Mouse (Mus musculus) neural tube, embryonic 15.5 days (tissue): Measurements from ENCODE around the gene Bicc1. TPM values are rescaled to one million over a fixed set of nuclear protein-coding genes. Genes with fewer than 3 reads are reported as not detected.

Source experiments
- ATAC-seq: fragments of 200-750 bp; cut with Nextera tagmentation; 2 replicates; pipeline ENCODE4 v1.8.0; 2017; ENCODE audit warnings: mild to moderate bottlenecking, moderate TSS enrichment, moderate library complexity; ENCODE audit not compliant: low FRiP score
- H3K27ac ChIP-seq: fragments of 300-500 bp; sonication (generic); replicated peaks from 2 replicates; pipeline ENCODE4 v1.5.1; 2015; ENCODE audit warnings: mild to moderate bottlenecking, inconsistent platforms
- H3K27me3 ChIP-seq: fragments of 300-500 bp; sonication (generic); replicated peaks from 2 replicates; pipeline ENCODE4 v1.6.1; 2015; ENCODE audit warnings: inconsistent platforms
- H3K36me3 ChIP-seq: fragments of 300-500 bp; sonication (generic); 2 replicates; pipeline ENCODE4 v1.6.1; 2015; ENCODE audit warnings: inconsistent platforms
- H3K4me1 ChIP-seq: fragments of 300-500 bp; sonication (generic); 2 replicates; pipeline ENCODE4 v1.6.1; 2015; ENCODE audit warnings: inconsistent platforms
- H3K4me2 ChIP-seq: fragments of 300-500 bp; sonication (generic); 2 replicates; pipeline ENCODE4 v1.6.1; 2015; ENCODE audit warnings: inconsistent platforms, mild to moderate bottlenecking, moderate library complexity
- H3K4me3 ChIP-seq: fragments of 300-500 bp; sonication (generic); replicated peaks from 2 replicates; pipeline ENCODE4 v1.5.1; 2015; ENCODE audit warnings: mild to moderate bottlenecking, inconsistent platforms
- H3K9ac ChIP-seq: fragments of 300-500 bp; sonication (generic); replicated peaks from 2 replicates; pipeline ENCODE4 v1.6.1; 2015; ENCODE audit warnings: mild to moderate bottlenecking, inconsistent platforms
- H3K9me3 ChIP-seq: fragments of 300-500 bp; sonication (generic); replicated peaks from 2 replicates; pipeline ENCODE4 v1.6.1; 2016; ENCODE audit warnings: inconsistent platforms
- WGBS: fragments of 180-500 bp; shearing (Covaris S2); methylation state at CpG from one replicate; pipeline ENCODE4 v1.1.7; 2015; ENCODE audit warnings: mixed read lengths; 5-methylcytosine and 5-hydroxymethylcytosine counted together
- polyA plus RNA-seq: library from polyadenylated mRNA; unstranded; fragments of >200 nt; fragmentation: Nextera tagmentation; extraction: Ambion mirVana; gene quantifications from 2 replicates; pipeline ENCODE4 v1.2.1, GENCODE M21; 2015

Bicc1 gene
- polyA plus RNA-seq, 1 experiment from 2014 or later = 5.8 TPM

DNA sequence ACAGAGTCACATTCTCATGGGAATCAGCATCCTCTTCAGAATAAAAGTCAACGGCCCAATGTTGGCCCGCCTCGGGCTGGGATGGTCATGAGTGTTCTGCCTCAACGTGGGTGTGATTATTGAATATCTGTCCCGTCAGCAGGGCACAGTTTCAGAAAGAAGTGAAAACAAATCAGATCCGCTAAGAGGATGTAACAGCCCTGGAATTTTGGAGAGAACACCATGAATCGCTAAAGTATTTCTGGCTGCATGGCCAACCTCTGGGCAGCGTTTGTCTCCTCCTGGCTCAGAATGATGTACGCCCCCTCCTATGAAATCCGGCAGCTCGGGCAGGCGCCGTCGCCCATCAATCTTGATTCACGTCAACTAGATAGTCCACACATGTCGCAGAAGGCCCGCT, 110.2 kb downstream of the Bicc1 start:
- Histone ChIP-seq H3K27me3 (no peaks in the 10 kb centered on the region), H3K4me2 (no peak overlapping the region), H3K27ac (no peak overlapping the region), H3K9ac (no peak overlapping the region), H3K4me1 (peaks cover 22% of the 10 kb centered on the region), H3K36me3 (no peaks in the 10 kb centered on the region), H3K4me3 (no peak overlapping the region), H3K9me3 (no peaks in the 10 kb centered on the region)
- WGBS = 86% methylated on average over 17 of the region's 17 CpGs
- ATAC-seq = no peak

DNA sequence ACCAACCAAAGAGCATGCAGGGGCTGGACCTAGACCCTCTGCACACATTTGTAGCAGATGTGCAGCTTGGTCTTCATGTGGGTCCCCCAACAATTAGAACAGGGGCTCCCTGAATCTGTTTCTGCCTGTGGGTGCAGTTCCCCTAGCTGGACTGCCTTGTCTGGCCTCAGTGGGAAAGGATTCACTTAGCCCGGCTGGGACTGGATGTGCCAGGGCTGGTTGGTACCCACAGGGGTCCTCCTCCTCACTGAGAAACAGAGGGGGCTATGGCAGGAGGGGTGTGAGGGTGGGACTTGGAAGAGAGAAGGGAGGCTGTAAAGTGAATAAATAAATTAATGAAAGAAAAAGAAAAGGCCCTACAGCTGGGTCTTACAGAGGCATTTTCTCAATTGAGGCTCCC, 115.1 kb downstream of the Bicc1 start:
- H3K27ac ChIP-seq = no peak overlapping the region
- H3K4me1 ChIP-seq = 0 out of 2 replicates have a peak, but pooled peaks cover 5% of the 10 kb centered on the region
- H3K4me2 ChIP-seq = no peak overlapping the region
- no peaks in the 10 kb centered on the region for H3K36me3 ChIP-seq
- no peak overlapping the region for H3K4me3 ChIP-seq
- H3K27me3 ChIP-seq = no peaks in the 10 kb centered on the region
- no peak overlapping the region for H3K9ac ChIP-seq
- H3K9me3 ChIP-seq = no peaks in the 10 kb centered on the region
- ATAC-seq = no peak
- WGBS = 69% methylated on average over 1 of the region's 1 CpGs

DNA sequence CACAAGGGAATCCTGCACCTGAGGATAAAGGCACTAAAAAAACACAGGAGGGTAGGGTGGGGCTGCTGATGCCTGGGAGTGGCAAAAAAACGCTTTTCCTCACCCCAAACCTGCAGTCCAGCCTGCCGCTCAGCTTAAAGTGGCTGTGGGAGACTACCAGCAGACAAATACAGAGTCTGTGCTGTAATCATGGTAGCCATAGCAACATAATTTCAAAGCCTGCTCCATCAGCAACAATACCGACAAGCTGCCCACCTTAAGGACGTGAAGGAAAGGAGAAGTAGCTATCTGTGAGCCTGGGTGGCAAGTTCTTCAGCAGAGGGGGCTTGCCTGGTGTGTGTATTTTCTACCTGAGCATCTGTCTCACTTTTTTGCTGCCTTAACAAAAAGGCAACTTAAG, 117.6 kb downstream of the Bicc1 start:
- Histone ChIP-seq H3K4me1 (0 out of 2 replicates have a peak, but pooled peaks cover 5% of the 10 kb centered on the region), H3K36me3 (no peaks in the 10 kb centered on the region), H3K27ac (no peak overlapping the region), H3K4me3 (no peak overlapping the region), H3K9ac (no peak overlapping the region), H3K9me3 (no peaks in the 10 kb centered on the region), H3K27me3 (no peaks in the 10 kb centered on the region), H3K4me2 (no peak overlapping the region)
- WGBS = 50% methylated on average over 4 of the region's 4 CpGs
- peak; percentile 61; the same call in 1 of the 2 replicates for ATAC-seq

DNA sequence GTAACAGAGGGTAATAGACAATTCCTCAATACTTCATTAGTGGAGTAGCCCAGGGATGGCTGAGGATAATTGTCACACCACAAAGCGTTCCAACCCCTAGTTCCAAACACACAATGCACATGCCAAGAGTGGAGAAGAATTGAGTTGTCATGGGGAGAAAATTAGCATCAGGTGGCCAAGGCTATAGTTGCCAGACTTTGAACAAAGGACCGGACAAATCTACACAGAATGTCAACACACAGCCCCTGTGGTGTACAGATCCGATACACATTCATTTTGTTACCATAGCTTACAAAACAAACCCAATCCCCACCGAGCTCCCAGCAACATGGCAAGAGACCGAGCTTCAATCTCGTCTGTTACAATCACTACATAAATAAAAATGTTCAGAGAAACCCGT, 123.0 kb downstream of the Bicc1 start:
- Histone ChIP-seq H3K27ac (no peak overlapping the region), H3K36me3 (no peaks in the 10 kb centered on the region), H3K4me1 (no peaks in the 10 kb centered on the region), H3K9ac (no peak overlapping the region), H3K9me3 (no peaks in the 10 kb centered on the region), H3K4me2 (no peak overlapping the region), H3K27me3 (no peaks in the 10 kb centered on the region), H3K4me3 (no peak overlapping the region)
- 77% methylated on average over 7 of the region's 7 CpGs for WGBS
- no peak for ATAC-seq

DNA sequence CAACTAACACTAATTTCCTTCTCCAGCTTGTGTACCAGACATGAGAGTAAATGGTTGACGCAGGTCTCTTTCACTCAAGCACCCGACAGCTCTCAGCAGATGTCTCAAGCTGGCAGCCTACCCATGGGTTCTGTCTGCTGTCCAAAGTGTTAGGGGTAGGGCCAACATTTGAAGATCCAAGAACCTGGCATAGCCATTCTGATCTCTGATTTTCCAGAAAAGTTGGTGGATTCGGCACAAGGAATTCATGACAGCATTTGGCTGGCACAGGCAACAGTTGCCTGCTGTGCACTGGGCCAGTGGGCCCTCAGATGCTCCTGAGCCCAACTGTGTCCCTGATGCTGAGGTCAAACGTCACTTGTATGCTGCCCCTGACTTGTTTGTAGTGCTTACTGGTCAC, 130.5 kb downstream of the Bicc1 start:
- Histone ChIP-seq H3K27me3 (no peaks in the 10 kb centered on the region), H3K4me3 (no peak overlapping the region), H3K4me1 (no peaks in the 10 kb centered on the region), H3K9ac (no peak overlapping the region), H3K36me3 (no peaks in the 10 kb centered on the region), H3K4me2 (no peak overlapping the region), H3K27ac (no peak overlapping the region), H3K9me3 (no peaks in the 10 kb centered on the region)
- 85% methylated on average over 4 of the region's 4 CpGs for WGBS
- no peak for ATAC-seq

DNA sequence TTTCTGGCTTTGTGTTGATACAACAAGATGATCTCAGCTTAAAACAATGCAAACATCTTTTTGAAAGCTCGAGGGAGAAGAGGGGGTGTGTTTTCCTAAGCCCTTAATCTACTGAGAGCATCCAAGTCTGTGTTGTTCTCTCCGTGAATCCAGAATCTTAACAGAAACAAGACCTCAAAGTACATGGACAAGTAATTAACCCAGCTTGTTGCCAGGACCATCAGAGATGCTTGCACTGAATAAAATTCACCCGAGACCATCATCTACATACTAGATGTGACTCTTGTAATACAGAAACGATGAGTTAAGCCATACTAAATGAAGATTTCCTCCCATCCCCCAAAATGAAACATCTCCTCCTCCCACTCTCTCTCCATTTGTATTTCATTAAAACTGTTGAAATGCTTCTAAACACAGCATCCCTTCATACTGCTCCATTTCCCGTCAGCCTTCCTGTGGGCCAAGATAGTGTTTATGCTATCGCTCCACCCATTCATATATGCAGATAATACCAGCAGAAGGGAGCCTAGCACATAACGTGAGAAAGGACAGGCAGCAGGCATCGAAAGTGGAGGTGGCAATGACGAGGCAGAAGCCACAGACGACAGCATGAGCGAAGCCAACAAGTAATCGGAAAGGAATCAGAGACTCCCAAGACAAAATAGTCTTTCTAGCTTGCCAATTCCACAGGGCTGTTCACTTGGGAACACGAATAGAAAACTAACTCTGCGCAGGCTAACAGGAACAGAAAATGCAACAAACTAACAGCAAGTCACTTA, 131.2 kb downstream of the Bicc1 start:
- H3K27ac ChIP-seq = no peak overlapping the region
- no peaks in the 10 kb centered on the region for H3K36me3 ChIP-seq
- ATAC-seq = no peak
- no peaks in the 10 kb centered on the region for H3K9me3 ChIP-seq
- H3K4me1 ChIP-seq = no peaks in the 10 kb centered on the region
- no peaks in the 10 kb centered on the region for H3K27me3 ChIP-seq
- no peak overlapping the region for H3K9ac ChIP-seq
- H3K4me2 ChIP-seq = no peak overlapping the region
- H3K4me3 ChIP-seq = no peak overlapping the region
- WGBS = 82% methylated on average over 14 of the region's 14 CpGs

DNA sequence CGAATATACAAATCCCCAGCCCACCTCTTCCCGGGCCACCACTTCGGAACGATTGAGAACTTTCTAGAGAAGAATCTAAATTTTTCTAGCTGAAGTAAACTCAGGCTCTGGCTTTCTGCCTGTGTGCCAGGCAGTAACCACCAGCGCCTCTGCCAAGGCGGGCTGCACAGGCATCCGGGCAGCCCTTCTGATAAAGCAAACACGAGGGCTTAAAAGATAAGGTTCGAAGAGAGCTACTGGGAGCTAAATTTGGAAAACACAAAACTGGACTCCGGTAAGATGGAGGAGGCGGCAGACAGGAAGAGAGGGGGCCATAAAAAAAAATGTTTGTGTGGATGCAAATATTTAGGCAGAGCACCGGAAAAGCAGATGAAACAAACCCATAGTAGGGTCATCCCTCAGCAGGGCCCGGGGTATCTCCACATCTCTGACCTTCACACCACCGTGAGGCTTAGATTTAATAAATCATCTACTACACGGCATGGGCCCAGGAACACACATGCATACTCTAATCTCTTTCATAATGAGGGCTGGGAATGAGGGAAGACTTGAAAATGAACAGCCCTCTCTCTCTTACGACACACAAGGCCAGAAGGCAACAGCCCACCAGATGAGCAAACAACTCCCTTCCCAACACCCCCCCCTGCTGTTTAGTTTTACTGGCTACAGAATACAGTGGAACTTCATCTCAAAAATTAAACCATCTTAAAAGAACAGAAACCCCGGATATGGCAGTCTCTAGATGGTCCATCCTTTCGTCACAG, 134.2 kb downstream of the Bicc1 start:
- WGBS = 84% methylated on average over 18 of the region's 18 CpGs
- no peaks in the 10 kb centered on the region for H3K9me3 ChIP-seq
- no peak overlapping the region for H3K27ac ChIP-seq
- H3K4me3 ChIP-seq = no peak overlapping the region
- H3K27me3 ChIP-seq = no peaks in the 10 kb centered on the region
- no peaks in the 10 kb centered on the region for H3K36me3 ChIP-seq
- no peak overlapping the region for H3K9ac ChIP-seq
- peaks cover 8% of the 10 kb centered on the region for H3K4me1 ChIP-seq
- H3K4me2 ChIP-seq = no peak overlapping the region
- ATAC-seq = no peak

DNA sequence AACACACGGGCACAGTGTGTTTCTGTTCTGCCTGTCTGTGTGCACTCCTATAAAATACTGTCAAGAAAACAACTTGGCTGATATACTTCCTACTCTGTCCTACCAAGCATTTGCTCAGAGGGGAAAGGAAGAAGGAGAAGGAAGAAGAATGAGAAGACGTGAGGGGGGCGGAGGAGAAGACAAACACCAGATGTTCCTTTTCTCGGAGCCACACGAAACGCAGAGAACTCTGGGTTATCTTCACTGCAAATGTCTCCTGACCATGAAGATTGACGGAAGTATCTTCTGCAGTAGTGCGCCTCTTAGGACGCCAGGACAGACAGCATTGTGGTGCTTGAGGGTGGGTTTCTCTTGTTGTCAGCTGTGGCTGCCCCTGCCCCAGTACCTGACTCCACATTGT, 134.8 kb downstream of the Bicc1 start:
- Histone ChIP-seq H3K9ac (no peak overlapping the region), H3K9me3 (no peaks in the 10 kb centered on the region), H3K27me3 (no peaks in the 10 kb centered on the region), H3K36me3 (no peaks in the 10 kb centered on the region), H3K4me2 (no peak overlapping the region), H3K4me3 (no peak overlapping the region), H3K4me1 (peaks cover 8% of the 10 kb centered on the region), H3K27ac (no peak overlapping the region)
- ATAC-seq = no peak
- 81% methylated on average over 9 of the region's 9 CpGs for WGBS

DNA sequence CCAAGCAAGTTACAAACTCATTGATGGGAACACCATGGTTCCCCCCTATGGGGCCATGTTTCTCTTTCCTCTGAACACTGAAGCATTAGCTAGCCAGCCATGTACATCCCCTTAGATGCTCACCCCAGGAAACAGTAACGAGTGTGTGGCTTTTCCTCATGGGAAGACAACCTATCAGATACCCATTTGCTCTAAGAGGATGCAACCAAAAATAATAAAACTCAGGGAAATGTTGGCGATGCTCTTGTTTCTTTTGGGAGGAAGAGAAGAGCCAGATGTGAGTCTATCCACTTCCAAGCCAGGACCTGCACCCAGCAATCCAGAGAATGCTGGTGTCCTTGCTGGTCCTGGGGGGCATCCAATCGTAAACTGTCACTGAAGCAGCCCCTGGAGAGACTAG, 136.0 kb downstream of the Bicc1 start:
- H3K27me3 ChIP-seq = no peaks in the 10 kb centered on the region
- H3K4me3 ChIP-seq = no peak overlapping the region
- H3K9me3 ChIP-seq = no peaks in the 10 kb centered on the region
- H3K27ac ChIP-seq = no peak overlapping the region
- no peak overlapping the region for H3K9ac ChIP-seq
- 70% methylated on average over 3 of the region's 3 CpGs for WGBS
- H3K4me2 ChIP-seq = no peak overlapping the region
- ATAC-seq = no peak
- no peaks in the 10 kb centered on the region for H3K36me3 ChIP-seq
- H3K4me1 ChIP-seq = peaks cover 8% of the 10 kb centered on the region

DNA sequence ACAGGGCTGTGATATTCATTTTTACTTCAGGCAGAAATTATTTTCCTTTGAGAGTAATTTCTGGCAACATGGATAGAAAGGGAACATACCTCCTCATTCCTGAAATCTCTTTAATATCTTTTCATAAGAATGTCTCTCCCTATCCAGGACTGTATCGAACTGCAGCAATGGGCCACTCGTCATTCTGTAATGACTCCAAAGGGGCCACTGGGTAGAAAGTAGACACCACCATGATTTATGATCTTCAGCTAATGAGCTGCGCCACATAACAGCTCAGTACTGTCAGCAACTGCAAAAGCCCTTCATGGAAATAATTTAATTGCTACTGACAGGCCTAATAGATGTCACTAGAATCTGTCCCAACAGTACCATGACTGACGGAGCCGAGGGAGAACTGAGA, 139.0 kb downstream of the Bicc1 start:
- peak; percentile 73 for ATAC-seq

DNA sequence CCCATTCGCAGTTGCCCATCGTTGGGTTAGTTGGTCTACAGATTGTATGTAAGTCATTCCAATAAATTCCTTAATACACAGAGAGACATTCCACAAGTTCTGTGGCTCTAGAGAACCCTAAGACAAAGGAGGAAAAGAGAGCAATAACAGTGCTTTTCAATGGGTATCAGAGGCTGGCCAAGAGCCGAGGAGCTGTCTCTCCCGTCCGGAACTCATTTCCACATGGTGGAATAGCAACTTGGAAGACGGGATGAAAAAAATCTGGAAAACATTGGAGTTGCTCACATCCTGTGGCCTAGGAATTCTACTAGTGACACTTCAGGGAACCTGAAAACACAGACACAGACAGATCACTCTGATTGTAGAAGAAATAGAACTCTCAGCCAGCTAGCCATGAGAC, 139.7 kb downstream of the Bicc1 start:
- Histone ChIP-seq H3K4me2 (no peak overlapping the region), H3K36me3 (no peaks in the 10 kb centered on the region), H3K4me3 (no peak overlapping the region), H3K27me3 (no peaks in the 10 kb centered on the region), H3K27ac (peak overlapping the region; percentile 54), H3K9me3 (no peaks in the 10 kb centered on the region), H3K9ac (no peak overlapping the region), H3K4me1 (peaks cover 8% of the 10 kb centered on the region)
- WGBS = 91% methylated on average over 6 of the region's 6 CpGs
- no peak for ATAC-seq

More for the DNA sequence above, 139.0 kb downstream of the Bicc1 start:
- H3K9me3 ChIP-seq = no peaks in the 10 kb centered on the region
- H3K4me2 ChIP-seq = no peak overlapping the region
- no peak overlapping the region for H3K4me3 ChIP-seq
- no peak overlapping the region for H3K9ac ChIP-seq
- H3K36me3 ChIP-seq = no peaks in the 10 kb centered on the region
- WGBS = 32% methylated on average over 5 of the region's 5 CpGs
- H3K4me1 ChIP-seq = peaks cover 8% of the 10 kb centered on the region
- H3K27me3 ChIP-seq = no peaks in the 10 kb centered on the region
- peak overlapping the region; percentile 65; the same call in 1 of the 2 replicates for H3K27ac ChIP-seq
